Mouse (Mus musculus) embryonic facial prominence, embryonic 14.5 days (tissue): Measurements from ENCODE around the gene Rnf151. TPM values are rescaled to one million over a fixed set of nuclear protein-coding genes. Genes with fewer than 3 reads are reported as not detected.
"Not testable (repeated sequence)": the region's sequence is repeated elsewhere in the genome, so short reads cannot be mapped to it uniquely, and the experiment has no call there.

Experiments
- ATAC-seq: fragments of 200-750 bp; cut with Nextera tagmentation; 2 replicates; pipeline ENCODE4 v1.8.0; 2017; ENCODE audit warnings: low read depth, moderate number of reproducible peaks, moderate TSS enrichment
- DNase-seq: peaks from one replicate; pipeline ENCODE4 v3.0.0-alpha.2; 2015; ENCODE audit warnings: low spot score
- H3K27ac ChIP-seq: fragments of 300-500 bp; sonication (generic); replicated peaks from 2 replicates; pipeline ENCODE4 v1.5.1; 2014; ENCODE audit warnings: low read depth, mild to moderate bottlenecking, low read length, moderate library complexity
- H3K27me3 ChIP-seq: fragments of 300-500 bp; sonication (generic); replicated peaks from 2 replicates; pipeline ENCODE4 v1.6.1; 2014; ENCODE audit warnings: low read length; ENCODE audit not compliant: control insufficient read depth, insufficient read depth
- H3K36me3 ChIP-seq: fragments of 300-500 bp; sonication (generic); 2 replicates; pipeline ENCODE4 v1.6.1; 2014; ENCODE audit warnings: low read length, mixed read lengths; ENCODE audit not compliant: control insufficient read depth, insufficient read depth
- H3K4me1 ChIP-seq: fragments of 300-500 bp; sonication (generic); 2 replicates; pipeline ENCODE4 v1.6.1; 2014; ENCODE audit warnings: antibody characterized with exemption, low read length; ENCODE audit not compliant: control insufficient read depth, insufficient read depth
- H3K4me2 ChIP-seq: fragments of 300-500 bp; sonication (generic); 2 replicates; pipeline ENCODE4 v1.6.1; 2014; ENCODE audit warnings: low read depth, mild to moderate bottlenecking, low read length, moderate library complexity, mixed read lengths
- H3K4me3 ChIP-seq: fragments of 300-500 bp; sonication (generic); 2 replicates; pipeline ENCODE4 v1.5.1; 2014; ENCODE audit warnings: low read depth, mild to moderate bottlenecking, low read length
- H3K9ac ChIP-seq: fragments of 300-500 bp; sonication (generic); 2 replicates; pipeline ENCODE4 v1.6.1; 2014; ENCODE audit warnings: low read depth, mild to moderate bottlenecking, low read length, moderate library complexity, mixed read lengths
- H3K9me3 ChIP-seq: fragments of 300-500 bp; sonication (generic); 2 replicates; pipeline ENCODE4 v1.6.1; 2016; ENCODE audit warnings: low read length; ENCODE audit not compliant: control insufficient read depth
- WGBS: fragments of 180-500 bp; shearing (Covaris S2); extraction: QIAGEN DNeasy Blood & Tissue Kit; methylation state at CpG from one replicate; pipeline ENCODE4 v1.1.7; 2014; 5-methylcytosine and 5-hydroxymethylcytosine counted together
- polyA plus RNA-seq: library from polyadenylated mRNA; unstranded; fragments of >200 nt; fragmentation: Nextera tagmentation; extraction: Ambion mirVana; gene quantifications from 2 replicates; pipeline ENCODE4 v1.2.1, GENCODE M21; 2014

Gene Rnf151
- polyA plus RNA-seq, 1 experiment from 2014 or later = not detected

DNA sequence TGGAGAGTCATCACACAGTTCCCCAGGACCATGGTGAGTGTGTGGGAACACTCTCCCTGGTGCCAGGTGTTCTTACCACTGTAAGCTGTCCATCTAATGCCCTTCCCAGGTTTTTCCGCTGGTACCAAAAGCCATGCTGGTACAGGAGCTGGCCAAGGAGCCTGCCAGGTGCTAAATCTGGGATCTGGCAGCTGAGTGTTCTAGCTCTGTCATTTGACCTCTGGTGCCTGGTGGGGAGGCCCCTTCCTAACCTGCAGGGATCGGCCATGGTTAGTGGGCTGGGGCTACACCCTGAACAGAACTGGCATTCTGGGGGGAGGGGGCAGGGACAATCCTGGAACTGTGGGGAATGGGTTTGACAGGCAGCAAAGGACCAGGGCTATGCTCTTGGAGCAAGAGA is 9.8 kb upstream of the Rnf151 start, which contains the start of gene Rpl3l:
Gene Rpl3l, plus strand, starts transcription at position 203 of the 400 bp plus-strand sequence.
- no peak within 1 kb of the TSS for H3K9ac ChIP-seq
- WGBS = 75% methylated on average over 2 of the region's 2 CpGs
- DNase-seq (no peak), ATAC-seq (no peak)
- peaks cover 5% of the 10 kb centered on the region; the same call in 1 of the 2 replicates for H3K4me1 ChIP-seq
- H3K27me3 ChIP-seq = no peaks in the 10 kb centered on the region
- peaks cover under 1% of the 10 kb centered on the region; the same call in 1 of the 2 replicates for H3K36me3 ChIP-seq
- no peak within 1 kb of the TSS for H3K27ac ChIP-seq
- no peaks in the 10 kb centered on the region for H3K9me3 ChIP-seq
- no peak within 1 kb of the TSS for H3K4me3 ChIP-seq
- H3K4me2 ChIP-seq = no peak within 1 kb of the TSS

DNA sequence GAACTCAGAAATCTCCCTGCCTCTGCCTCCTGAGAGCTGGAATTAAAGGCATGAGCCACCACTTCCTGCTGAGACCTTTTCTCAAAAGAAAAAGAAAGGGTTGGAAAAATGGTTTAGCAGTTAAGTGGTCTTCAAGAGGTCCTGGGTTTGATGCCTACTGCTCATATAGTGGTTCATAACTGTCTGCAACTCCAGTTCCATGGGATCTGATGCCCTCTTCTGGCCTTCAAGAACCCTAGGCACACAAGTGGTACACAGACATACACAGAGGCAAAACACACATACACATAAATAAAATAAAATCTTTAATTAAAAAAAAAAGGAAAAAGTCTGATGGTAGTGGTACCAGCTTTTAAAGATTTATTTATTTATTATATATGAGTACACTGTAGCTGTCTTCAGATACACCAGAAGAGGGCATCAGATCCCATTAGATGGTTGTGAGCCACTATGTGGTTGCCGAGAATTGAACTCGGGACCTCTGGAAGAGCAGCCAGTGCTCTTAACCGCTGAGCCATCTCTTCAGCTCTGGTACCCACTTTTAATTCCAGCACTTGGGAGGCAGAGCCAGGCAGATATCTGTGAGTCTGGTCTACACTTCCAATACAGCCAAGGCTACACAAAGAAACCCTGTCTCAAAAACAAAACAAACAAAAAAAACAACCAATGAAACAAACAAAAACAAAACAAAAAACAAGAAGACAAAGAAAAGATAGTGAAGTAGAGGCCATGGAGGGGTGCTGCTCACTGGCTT is 8.0 kb upstream of the Rnf151 start:
- Histone ChIP-seq H3K9me3 (no peaks in the 10 kb centered on the region), H3K9ac (no peak overlapping the region), H3K27ac (no peak overlapping the region), H3K4me1 (peaks cover 15% of the 10 kb centered on the region), H3K27me3 (no peaks in the 10 kb centered on the region), H3K4me3 (no peak overlapping the region), H3K36me3 (peaks cover 17% of the 10 kb centered on the region), H3K4me2 (no peak overlapping the region)
- DNase-seq (no peak), ATAC-seq (no peak)
- WGBS = 71% methylated on average over 3 of the region's 3 CpGs

DNA sequence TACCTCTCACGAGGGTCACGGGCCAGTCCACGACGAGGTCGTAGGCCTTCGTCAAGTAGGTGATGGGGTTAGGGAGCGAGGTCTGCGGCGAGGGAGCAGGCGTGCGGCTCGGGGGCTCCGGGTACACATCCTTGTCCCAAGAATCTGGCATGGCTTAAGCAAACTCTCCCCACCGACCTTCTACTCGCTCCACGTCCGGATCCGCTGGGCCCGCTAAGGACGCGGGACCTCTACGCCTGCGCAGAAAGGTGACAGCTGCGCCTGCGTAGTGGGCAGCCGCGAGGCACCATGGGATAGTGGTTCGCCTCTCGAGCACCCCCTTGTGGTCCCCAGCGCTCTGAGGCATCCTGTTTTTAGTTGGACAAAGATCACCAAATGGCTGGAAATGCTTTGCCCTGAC is 6.3 kb upstream of the Rnf151 start, which contains the start of gene Ndufb10:
Gene Ndufb10, minus strand, starts transcription at position 295 of the 400 bp plus-strand sequence.
- peaks cover 15% of the 10 kb centered on the region for H3K4me1 ChIP-seq
- H3K27me3 ChIP-seq = no peaks in the 10 kb centered on the region
- peak within 1 kb of the TSS; percentile 74 for H3K27ac ChIP-seq
- peak within 1 kb of the TSS; percentile 70 for H3K4me3 ChIP-seq
- peaks cover 20% of the 10 kb centered on the region for H3K36me3 ChIP-seq
- DNase-seq (peak; percentile 96), ATAC-seq (peak; percentile 76)
- WGBS = 0% methylated on average over 23 of the region's 30 CpGs
- H3K9me3 ChIP-seq = no peaks in the 10 kb centered on the region
- H3K9ac ChIP-seq = peak within 1 kb of the TSS; percentile 89
- H3K4me2 ChIP-seq = peak within 1 kb of the TSS; percentile 75

DNA sequence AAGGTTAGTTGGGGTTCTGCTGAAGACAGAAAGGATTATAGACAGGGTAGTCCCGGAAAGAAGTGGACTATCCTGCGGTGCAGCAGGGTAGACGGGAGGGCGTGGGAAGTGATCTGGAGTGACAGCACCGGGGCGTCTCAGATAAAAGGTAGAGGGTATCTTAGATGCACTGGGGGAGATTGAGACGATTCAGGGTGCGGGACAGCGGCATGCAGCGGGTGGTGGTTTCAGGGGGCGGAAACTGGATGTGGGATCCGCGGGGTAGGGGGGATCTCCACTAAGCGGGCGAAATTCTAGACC is 6.0 kb upstream of the Rnf151 start:
- DNase-seq (peak; percentile 16), ATAC-seq (peak; percentile 2; the same call in 1 of the 2 replicates)
- 0% methylated on average over 12 of the region's 15 CpGs for WGBS
- H3K27me3 ChIP-seq = no peaks in the 10 kb centered on the region
- H3K9me3 ChIP-seq = no peaks in the 10 kb centered on the region
- peaks cover 20% of the 10 kb centered on the region for H3K36me3 ChIP-seq
- peak overlapping the region; percentile 70 for H3K4me3 ChIP-seq
- H3K27ac ChIP-seq = peak overlapping the region; percentile 74
- H3K9ac ChIP-seq = peak overlapping the region; percentile 89
- H3K4me1 ChIP-seq = peaks cover 15% of the 10 kb centered on the region
- peak overlapping the region; percentile 75 for H3K4me2 ChIP-seq

DNA sequence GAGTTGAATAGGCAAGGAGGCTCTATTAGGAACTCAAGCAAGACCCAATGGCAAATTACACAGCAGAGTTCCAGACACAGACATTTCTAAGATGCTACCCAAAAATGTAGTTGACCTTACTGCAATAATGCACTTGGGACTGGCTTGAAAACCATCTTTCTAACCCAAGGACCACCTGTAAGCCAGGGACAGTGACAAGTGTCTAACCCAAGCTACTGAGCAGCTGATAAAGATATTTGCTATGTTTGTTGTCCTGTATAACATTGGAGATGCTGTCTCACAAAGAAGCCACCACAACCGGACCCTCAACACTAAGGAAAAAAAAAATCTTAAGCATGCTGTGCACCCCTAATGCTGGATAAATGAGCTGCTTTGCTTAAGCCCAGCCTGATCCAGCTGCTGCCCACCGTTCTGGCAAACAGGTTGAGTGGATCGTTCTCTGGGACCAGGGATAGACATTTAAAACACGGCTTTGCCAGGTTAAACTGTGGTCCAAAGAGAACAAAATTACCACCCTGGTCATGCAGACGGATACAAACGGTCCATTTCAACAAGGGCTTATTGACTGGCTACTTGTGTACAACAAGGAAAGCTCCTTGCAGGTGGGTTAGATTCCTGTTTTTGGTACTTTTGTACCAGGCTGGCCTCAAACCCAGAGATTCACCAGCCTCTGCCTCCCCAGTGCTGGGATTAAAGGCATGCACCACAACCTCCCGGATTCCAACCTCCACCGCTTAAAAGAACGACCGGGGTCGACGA is 5.4 kb upstream of the Rnf151 start:
- 3% methylated on average over 12 of the region's 12 CpGs for whole genome bisulfite sequencing
- Histone ChIP-seq H3K27ac (peak overlapping the region; percentile 74; the same call in 1 of the 2 replicates), H3K36me3 (peaks cover 25% of the 10 kb centered on the region), H3K4me3 (peak overlapping the region; percentile 70), H3K4me1 (peaks cover 15% of the 10 kb centered on the region), H3K9me3 (no peaks in the 10 kb centered on the region), H3K27me3 (no peaks in the 10 kb centered on the region), H3K4me2 (peak overlapping the region; percentile 75), H3K9ac (peak overlapping the region; percentile 89)
- ATAC-seq = no peak
- no peak for DNase-seq

DNA sequence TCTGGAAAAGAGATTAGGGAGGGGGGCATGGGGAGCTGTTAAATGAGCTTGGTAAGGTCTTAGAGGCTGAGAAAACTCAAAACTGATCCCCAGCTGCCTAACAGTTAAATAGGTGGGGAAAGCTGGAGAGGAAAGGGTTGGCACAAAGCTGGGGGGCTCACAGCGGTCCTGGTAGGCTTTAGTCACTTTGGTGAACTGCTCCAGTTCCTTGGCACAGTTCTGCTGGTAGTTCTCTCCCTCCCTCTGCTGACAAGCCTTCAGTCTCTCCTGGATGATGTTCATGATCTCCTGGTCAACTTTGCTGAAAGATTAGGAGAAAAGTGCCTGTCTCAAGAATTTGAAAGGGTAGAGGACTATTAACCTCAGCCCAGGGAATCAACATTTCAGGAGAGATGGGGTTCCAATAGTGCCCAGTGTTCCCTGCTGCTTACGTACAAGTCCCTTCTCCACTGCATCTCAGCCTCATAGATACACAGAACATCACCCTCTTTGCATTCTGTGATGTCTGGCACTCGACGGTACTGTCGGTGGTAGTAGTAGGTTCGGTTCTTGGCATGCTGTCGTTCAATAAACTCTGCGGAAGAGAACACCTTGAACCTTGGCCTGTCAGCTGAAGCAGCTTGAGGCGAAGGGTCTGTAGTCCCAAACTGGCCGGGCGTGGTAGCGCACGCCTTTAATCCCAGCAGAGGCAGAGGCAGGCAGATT is 4.5 kb upstream of the Rnf151 start:
- Histone ChIP-seq H3K27ac (no peak overlapping the region), H3K9ac (peak overlapping the region; percentile 14)

DNA sequence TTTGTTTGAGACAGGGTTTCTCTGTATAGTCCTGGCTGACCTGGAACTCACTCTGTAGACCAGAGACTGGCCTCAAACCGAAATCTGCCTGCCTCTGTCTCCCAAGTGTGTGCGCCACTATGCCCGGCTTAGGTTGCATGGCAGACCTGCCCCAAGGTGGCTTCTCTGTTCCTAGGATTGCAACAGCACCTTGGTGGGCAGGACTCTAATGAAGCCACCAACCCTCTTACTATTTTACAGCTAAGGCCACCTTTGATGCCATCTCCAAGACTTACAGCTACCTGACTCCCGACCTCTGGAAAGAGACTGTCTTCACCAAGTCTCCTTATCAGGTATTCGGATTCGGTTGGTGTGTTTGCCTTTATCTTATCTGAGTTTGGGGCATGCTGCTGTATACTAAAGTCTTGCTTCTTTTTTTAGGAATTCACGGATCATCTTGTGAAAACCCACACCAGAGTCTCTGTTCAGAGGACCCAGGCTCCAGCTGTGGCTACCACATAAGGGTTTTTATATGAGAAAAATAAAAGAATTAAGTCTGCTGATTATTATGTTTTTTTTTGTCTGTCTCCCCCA is 3.6 kb upstream of the Rnf151 start:
- peak overlapping the region; percentile 15; the same call in 1 of the 2 replicates for H3K27ac ChIP-seq
- H3K9me3 ChIP-seq, DNase-seq, H3K27me3 ChIP-seq, ATAC-seq: not testable (repeated sequence)
- H3K4me3 ChIP-seq = peak overlapping the region; percentile 91
- peak overlapping the region; percentile 81 for H3K4me2 ChIP-seq
- 56% methylated on average over 7 of the region's 7 CpGs for WGBS
- peaks cover 15% of the 10 kb centered on the region for H3K4me1 ChIP-seq
- peaks cover 30% of the 10 kb centered on the region for H3K36me3 ChIP-seq
- H3K9ac ChIP-seq = peak overlapping the region; percentile 57

More for the DNA sequence above, 4.5 kb upstream of the Rnf151 start:
- peaks cover 26% of the 10 kb centered on the region for H3K36me3 ChIP-seq
- H3K27me3 ChIP-seq = no peaks in the 10 kb centered on the region
- peak overlapping the region; percentile 75 for H3K4me2 ChIP-seq
- WGBS = 28% methylated on average over 13 of the region's 13 CpGs
- H3K9me3 ChIP-seq = no peaks in the 10 kb centered on the region
- H3K4me1 ChIP-seq = peaks cover 15% of the 10 kb centered on the region
- ATAC-seq (no peak), DNase-seq (no peak)
- peak overlapping the region; percentile 70; the same call in 1 of the 2 replicates for H3K4me3 ChIP-seq

DNA sequence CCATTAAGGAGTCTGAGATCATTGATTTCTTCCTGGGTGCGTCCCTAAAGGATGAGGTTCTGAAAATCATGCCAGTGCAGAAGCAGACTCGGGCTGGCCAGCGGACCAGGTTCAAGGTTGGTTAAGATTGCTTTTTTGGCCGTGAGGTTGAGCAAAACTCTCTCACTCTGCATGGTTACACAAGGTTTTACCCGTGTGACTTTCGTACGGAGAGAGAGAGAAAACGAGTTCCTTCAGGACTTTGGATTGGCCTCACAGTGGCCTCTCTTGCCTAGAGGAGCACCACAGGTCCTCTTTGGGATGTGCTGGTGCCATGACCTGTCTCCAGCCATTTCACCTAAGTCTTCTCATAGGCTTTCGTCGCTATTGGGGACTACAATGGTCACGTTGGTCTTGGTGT is 2.8 kb upstream of the Rnf151 start:
- Histone ChIP-seq H3K9ac (peak overlapping the region; percentile 96), H3K36me3 (peaks cover 37% of the 10 kb centered on the region), H3K4me1 (peaks cover 15% of the 10 kb centered on the region), H3K4me3 (peak overlapping the region; percentile 91), H3K4me2 (peak overlapping the region; percentile 81), H3K27ac (peak overlapping the region; percentile 87; the same call in 1 of the 2 replicates)
- ATAC-seq, DNase-seq, H3K27me3 ChIP-seq, H3K9me3 ChIP-seq: not testable (repeated sequence)
- WGBS = under 1% methylated on average over 10 of the region's 11 CpGs
